In the genomic region with DNA sequence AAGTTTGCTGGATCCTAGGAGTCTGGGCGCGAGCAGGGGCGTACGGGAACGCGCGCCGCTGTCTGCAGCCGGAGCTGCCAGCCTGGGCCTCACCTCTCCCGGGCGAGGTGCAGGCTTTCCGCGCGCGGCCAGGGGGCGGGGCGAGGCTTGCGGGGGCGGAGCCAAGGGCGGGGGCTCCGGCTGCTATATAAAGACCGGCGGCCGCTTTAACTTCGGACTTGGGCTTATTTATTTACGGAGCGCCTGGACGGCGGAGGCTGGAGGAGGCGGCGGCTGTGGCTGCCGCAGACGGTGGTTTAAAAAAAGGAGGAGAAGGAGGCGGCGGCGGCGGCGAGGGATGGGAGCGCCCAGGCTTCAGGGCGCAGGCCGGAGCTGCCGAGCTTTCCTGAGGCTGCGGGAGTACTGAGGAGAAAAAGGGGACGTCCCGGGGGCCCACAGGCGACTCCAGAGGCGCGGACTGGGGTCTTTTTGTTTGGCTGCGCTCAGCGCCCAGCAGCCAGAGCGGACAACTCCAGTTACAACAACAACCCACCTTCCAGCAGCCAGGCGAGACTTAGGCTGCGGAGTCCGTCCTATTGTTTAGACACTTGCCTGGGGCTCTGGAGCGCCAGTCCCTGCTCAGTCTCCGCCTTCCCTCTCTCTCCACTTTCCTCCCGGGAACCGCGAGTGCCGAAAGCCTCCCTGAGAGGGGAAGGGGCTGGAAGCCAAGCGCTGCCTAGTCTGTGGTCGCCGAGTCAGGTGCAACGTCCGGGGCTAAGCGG, we compare ENCODE assay signal across 8 mouse cellular contexts. TPM values are rescaled to one million over a fixed set of nuclear protein-coding genes. Genes with fewer than 3 reads are reported as not detected.
DNase-seq lines count a peak whose midpoint lies in the region; ATAC-seq and TF ChIP-seq lines count a peak whose summit lies in the region.

A gene (plus strand): TSS at position 198 of the 761 bp plus-strand sequence.

- DNase-seq in frontal cortex, postnatal 14 days (ENCODE audit: low spot score in 2 of 2), result peak; percentile 19 to 63
- peak; percentile 90 for DNase-seq in hindbrain, embryonic 11.5 days (ENCODE audit: low spot score)
- DNase-seq in layer of hippocampus, postnatal 14 days (ENCODE audit: low spot score in 2 of 2), result peak; percentile 50 to 55
- DNase-seq in lung, postnatal 14 days, result peak; percentile 88
- peak; percentile 91 for DNase-seq in retina, postnatal 1 day
- DNase-seq in urinary bladder, postnatal 10 days (ENCODE audit: low spot score), result peak; percentile 43

- H3K9me3 ChIP-seq in E14TG2a.4 (ENCODE audit: low read length), result no peaks in the 10 kb centered on the region
- no peaks in the 10 kb centered on the region for H3K9me3 ChIP-seq in hindbrain, embryonic 11.5 days (ENCODE audit: control insufficient read depth, low read length)

- no peaks in the 10 kb centered on the region for H3K36me3 ChIP-seq in E14TG2a.4 (ENCODE audit: insufficient read depth, low read length)
- H3K36me3 ChIP-seq in hindbrain, embryonic 11.5 days (ENCODE audit: control insufficient read depth, insufficient read depth, low read length), result no peaks in the 10 kb centered on the region

- H3K9ac ChIP-seq in hindbrain, embryonic 11.5 days (ENCODE audit: low read depth, low read length), result peak within 1 kb of the TSS; percentile 59

- H3K27me3 ChIP-seq in E14TG2a.4 (ENCODE audit: insufficient read depth, low read length), result peaks cover 32% of the 10 kb centered on the region
- H3K27me3 ChIP-seq in hindbrain, embryonic 11.5 days (ENCODE audit: control insufficient read depth, insufficient read depth, low read length), result peaks cover 3% of the 10 kb centered on the region; the same call in 1 of the 2 replicates

- peak within 1 kb of the TSS; percentile 96 for H3K4me2 ChIP-seq in hindbrain, embryonic 11.5 days (replicated peaks; ENCODE audit: low read depth, low read length)

- peaks cover 45% of the 10 kb centered on the region for H3K4me1 ChIP-seq in E14TG2a.4 (replicated peaks; ENCODE audit: low read depth, low read length)
- no peaks in the 10 kb centered on the region for H3K4me1 ChIP-seq in bone marrow macrophage, adult 2 months (ENCODE audit: control insufficient read depth, insufficient read depth, low read length)
- peaks cover 2% of the 10 kb centered on the region for H3K4me1 ChIP-seq in hindbrain, embryonic 11.5 days (replicated peaks; ENCODE audit: control insufficient read depth, insufficient read depth, low read length)

- no peak for TF ChIP-seq CTCF in E14TG2a.4 (conservative IDR thresholded peaks at IDR 0.05; ENCODE audit: low read length)
- TF ChIP-seq CTCF in bone marrow macrophage, adult 2 months (IDR thresholded peaks at IDR 0.05; ENCODE audit: low read depth, low read length), result no peak

- H3K4me3 ChIP-seq in E14TG2a.4 (replicated peaks; ENCODE audit: low read length), result peak within 1 kb of the TSS; percentile 85
- H3K4me3 ChIP-seq in bone marrow macrophage, adult 2 months (ENCODE audit: insufficient read depth, low read length), result peak within 1 kb of the TSS; percentile 55
- peak within 1 kb of the TSS; percentile 55 for H3K4me3 ChIP-seq in hindbrain, embryonic 11.5 days (ENCODE audit: low read depth, low read length)

- peak; percentile 89 for ATAC-seq in hindbrain, embryonic 11.5 days (ENCODE audit: low FRiP score)

- H3K27ac ChIP-seq in bone marrow macrophage, adult 2 months (ENCODE audit: insufficient read depth, low read depth, low read length), result no peak within 1 kb of the TSS
- peak within 1 kb of the TSS; percentile 67 for H3K27ac ChIP-seq in hindbrain, embryonic 11.5 days (ENCODE audit: low read depth, low read length)

- WGBS in hindbrain, embryonic 11.5 days, result under 1% methylated on average over 52 of the region's 66 CpGs

- TF ChIP-seq POLR2A in bone marrow macrophage, adult 2 months (IDR thresholded peaks at IDR 0.05; ENCODE audit: borderline replicate concordance, low read depth, low read length), result no peak

RNA-seq across cellular contexts. Expression of the gene that starts here (rescaled TPM):
- polyA plus RNA-seq in bone marrow macrophage, adult 2 months (2012; ENCODE audit: insufficient read depth, insufficient read length, missing spikeins), result 0.92 and 1.4 TPM in 2 replicates
- 39.3 and 61.2 TPM in 2 replicates for polyA plus RNA-seq in hindbrain, embryonic 11.5 days (2014; fragmentation: Nextera tagmentation; extraction: Ambion mirVana)
- 10 to 100 TPM; 52.7 to 53.9 TPM for total RNA-seq in layer of hippocampus, postnatal 14 days (2021)

Comparison
In these comparisons a context has a peak if more than half of its experiments do, and no peak if none do; other contexts are left out.
1. RNA of the gene that starts here (polyA plus RNA-seq): 39.3 to 61.2 TPM in hindbrain, embryonic 11.5 days; 0.92 to 1.4 TPM in bone marrow macrophage, adult 2 months; every median in the first group is over 10 times any median in the second.
2. DNase-seq: peak in every context shown above with its lines; median percentile 91 in retina, postnatal 1 day; 90 in hindbrain, embryonic 11.5 days; 88 in lung, postnatal 14 days; 52 in layer of hippocampus, postnatal 14 days; 43 in urinary bladder, postnatal 10 days; 41 in frontal cortex, postnatal 14 days.
3. Peak in every context shown above with its lines, with median percentiles within 50 percentile points of each other: H3K4me3 ChIP-seq.